Mouse (Mus musculus) left cerebral cortex, postnatal 25 days (tissue): ENCODE measurements around the gene Znrf1. TPM values are rescaled to one million over a fixed set of nuclear protein-coding genes. Genes with fewer than 3 reads are reported as not detected.
"Not testable (repeated sequence)": the region's sequence is repeated elsewhere in the genome, so short reads cannot be mapped to it uniquely, and the experiment has no call there.

ENCODE experiments used
- DNase-seq, 2 experiments: peaks; one replicate each; pipeline ENCODE4 v3.0.0; 2022; ENCODE audit warnings: low spot score in 2 of 2, mixed read lengths in 1 of 2
- intact Hi-C: fragments of 180-260 bp; cut with DNase I; formaldehyde crosslinking; loops from one replicate; pipeline ENCODE4 v1.15.1; 2025
- total RNA-seq, 2 experiments: library from RNA; stranded (reverse); gene quantifications; 2 replicates each; pipeline ENCODE4 v1.2.3; 2021

Gene Znrf1
- total RNA-seq, 2 experiments from 2014 or later = 166 TPM

- peak; percentile 47 to 76 for DNase-seq
- intact Hi-C loops = no loop called here
Measured at GRCm38 (mm10) chr8:111624081-111624852, 88.4 kb downstream of the Znrf1 start.

GRCm38 (mm10) chr8:111624853-111625221, 88.9 kb downstream of the Znrf1 start:
- intact Hi-C loops = no loop called here
- peak in 1 of 2 experiments; percentile 59 for DNase-seq

DNA sequence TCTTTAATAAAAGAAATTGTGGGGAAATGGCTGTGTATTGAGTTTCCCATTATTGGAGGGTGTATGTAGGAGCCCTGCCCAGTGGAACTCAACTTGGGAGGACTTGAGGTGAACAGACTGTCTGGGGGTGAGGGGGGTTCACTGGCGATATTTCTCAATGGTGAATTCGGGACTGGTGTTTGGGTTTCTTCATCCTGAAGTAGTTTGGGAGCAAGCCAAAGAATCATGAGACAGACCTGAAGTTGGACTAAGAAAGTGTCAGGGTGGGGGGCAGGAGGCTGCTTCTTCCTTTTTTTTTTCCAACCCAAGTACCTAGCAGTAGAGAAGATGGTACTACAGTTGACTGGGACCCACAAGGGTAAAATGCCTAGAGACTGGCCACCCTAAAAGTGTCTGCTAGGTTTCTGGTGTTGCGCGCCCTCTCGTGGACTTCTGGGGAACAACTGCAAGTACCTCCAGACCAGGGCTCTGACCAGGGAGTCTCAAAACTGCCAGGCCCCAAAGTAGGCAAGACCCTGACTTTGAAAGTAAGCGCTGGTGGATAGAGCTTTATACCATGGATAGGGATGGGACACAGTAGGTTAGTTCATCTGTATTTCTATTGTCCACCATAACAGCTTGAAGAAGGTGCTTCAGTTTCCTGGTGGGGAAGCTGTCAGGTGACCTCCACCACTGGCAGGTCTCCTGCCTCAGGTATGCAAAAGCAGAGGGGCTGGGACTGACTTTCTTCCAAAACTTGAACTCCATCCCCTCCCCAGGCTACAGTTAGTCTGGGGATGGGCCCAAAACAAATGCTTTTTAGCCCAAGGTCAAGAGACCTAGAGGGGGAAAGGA, 90.0 kb downstream of the Znrf1 start:
- peak; percentile 62 to 74 for DNase-seq
- intact Hi-C loops = loop anchor here (1.0 kb wide), 1 partner anchor 90 kb away; the partner anchor contains the start of gene Znrf1

DNA sequence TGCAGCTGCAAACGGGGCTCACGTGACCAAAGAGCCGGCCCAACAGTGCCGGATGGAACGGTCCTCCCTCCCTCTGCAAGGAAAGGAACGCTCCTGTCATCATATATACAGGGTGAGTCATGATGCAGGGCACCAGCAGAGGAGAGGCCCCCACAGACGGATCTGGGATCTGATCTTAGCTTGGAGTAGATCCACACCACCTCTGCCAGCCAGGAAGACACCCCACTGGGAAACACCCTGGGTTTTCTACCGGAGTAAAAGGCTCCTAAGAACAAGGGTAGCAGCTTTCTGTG, 90.6 kb downstream of the Znrf1 start:
- peak in 1 of 2 experiments; percentile 81 for DNase-seq

DNA sequence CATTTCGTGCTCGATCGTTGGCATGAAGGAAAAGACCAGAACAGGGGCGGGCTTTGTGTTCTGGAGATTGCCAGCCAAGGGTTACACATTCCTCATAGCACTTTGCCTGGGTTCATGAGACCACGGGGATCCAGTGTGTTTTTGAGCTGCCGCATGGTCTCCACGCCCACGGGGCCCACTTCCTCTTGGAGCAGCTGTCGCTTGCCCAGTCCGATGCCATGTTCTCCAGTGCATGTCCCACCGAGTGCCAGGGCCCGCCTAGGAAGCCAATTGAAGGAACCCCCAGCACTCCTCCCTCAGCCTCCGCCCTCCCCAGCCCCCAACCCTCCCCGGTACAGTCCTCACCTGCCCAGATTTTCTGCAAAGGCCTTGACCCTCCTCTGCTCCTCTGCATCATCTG, 91.0 kb downstream of the Znrf1 start:
- DNase-seq = no peak
- intact Hi-C loops = loop anchor here (1.0 kb wide), 1 partner anchor 91 kb away; the partner anchor contains the start of gene Znrf1

More for the DNA sequence above, 90.6 kb downstream of the Znrf1 start:
- intact Hi-C loops = loop anchor here (1.0 kb wide), 1 partner anchor 90 kb away; the partner anchor contains the start of gene Znrf1

DNA sequence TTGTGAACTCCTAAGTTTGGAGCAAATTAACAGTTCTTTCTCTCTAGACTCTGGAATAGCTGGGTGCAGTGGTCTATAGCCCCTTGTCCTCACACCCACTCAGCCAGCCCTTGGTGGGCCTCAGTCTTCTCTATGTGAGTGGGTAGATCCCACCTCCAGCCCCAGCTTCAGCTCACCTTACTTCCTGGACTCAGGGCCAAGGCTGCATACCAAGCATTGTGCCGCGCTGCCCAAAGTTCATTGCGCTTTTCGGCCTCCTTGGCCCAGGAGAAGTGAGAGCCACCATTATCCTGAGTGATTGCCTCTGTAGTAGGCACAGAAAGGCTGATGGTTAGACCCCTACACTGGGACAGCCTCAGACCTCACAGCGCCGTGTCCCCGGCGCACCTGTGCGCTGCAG, 92.0 kb downstream of the Znrf1 start:
- intact Hi-C loops = no loop called here
- no peak for DNase-seq

DNA sequence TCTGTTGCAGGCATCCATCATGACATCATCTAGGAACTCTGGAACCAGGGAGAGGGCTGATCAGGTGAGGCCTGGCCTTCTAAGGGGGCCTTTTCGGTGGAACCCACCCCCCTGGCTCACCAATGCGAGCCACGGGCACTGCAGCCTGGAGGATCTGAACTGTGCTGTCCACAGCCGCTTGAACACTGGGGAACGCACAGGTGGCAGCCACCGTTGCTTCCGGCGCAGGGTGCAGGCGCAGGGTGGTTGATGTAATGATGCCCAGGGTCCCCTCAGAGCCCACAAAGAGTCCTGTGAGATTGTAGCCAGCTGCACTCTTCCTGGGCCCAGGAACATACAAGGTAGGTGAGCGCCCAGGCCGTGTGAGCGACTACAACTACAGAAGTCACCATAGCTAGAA, 92.5 kb downstream of the Znrf1 start:
- intact Hi-C loops = no loop called here
- no peak for DNase-seq

DNA sequence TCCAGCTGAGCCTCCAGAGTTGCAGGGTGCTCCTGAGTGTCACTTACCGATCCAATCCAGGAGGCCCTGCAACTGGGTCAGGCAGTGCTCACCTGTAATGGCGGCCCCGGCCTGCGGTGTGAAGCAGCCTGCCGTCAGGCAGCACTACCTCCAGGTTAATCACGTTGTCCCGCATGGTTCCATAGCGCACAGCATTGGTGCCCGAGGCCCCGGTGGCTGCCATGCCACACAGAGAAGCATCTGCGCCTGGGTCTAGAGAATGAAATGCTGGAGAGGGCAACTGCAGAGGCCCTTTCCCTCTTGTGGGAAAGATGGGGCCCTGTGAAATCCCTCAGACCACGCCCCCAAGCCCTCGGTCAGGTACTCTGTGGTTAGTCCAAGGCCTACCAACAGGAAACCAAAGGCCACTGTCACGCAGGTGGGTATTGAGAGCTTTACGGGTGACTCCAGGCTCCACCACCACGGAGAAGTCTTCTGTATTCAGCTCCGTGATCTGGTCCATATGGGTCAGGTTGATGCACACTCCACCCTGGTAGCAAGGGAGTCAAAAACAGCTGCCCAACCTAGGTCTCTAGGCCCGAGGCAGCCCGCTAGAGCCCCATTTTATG, 93.1 kb downstream of the Znrf1 start:
- intact Hi-C loops = no loop called here
- DNase-seq = no peak

DNA sequence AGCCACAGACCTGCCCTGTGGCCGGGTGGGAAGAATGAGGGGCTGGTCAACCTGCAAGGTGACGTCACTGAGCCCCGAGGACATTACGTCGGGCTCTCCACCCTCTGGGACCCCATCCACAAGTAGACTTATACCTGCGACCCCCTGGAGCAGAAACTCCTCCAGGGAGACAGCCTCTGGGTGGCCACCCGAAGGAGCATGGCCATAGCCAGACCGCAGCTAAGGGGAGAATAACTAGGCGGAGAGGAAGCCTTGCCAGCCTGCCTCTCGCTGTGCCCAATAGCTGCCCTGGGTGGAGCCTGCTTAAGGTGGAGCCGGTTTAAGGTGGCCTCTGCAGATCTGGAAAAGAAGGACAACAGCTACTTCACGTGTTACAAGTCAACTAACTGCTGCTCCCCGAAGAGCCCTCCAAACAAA, 94.2 kb downstream of the Znrf1 start, which contains the start of gene Ldhd:
Ldhd (minus strand) TSS at position 270 of the 417 bp plus-strand sequence.
- intact Hi-C loops = no loop called here
- peak in 1 of 2 experiments; percentile 76 for DNase-seq

GRCm38 (mm10) chr8:111631589-111631988, 95.7 kb downstream of the Znrf1 start:
- DNase-seq = peak in 1 of 2 experiments; percentile 72
- intact Hi-C loops = no loop called here

DNA sequence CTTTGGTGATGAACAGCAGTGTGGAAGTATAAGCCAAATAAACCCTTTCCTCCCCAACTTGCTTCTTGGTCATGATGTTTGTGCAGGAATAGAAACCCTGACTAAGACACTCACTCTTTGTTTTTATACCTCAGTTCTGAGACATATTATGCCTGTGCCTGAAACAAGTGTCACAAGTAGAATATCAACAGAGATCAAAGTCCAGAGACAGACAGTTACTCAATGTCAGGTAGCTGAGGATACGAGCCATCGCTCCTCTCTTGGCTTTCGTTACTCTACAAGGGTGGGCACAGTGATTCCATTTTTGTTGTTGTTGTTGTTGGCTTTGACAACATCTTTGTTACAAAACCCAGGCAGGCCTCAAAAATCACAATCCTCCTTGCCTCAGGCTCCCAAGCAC, 97.1 kb downstream of the Znrf1 start:
- DNase-seq = no peak
- intact Hi-C loops = no loop called here

- no peak for DNase-seq
- intact Hi-C loops = no loop called here
Measured at GRCm38 (mm10) chr8:111638086-111638485, 102.2 kb downstream of the Znrf1 start.

DNA sequence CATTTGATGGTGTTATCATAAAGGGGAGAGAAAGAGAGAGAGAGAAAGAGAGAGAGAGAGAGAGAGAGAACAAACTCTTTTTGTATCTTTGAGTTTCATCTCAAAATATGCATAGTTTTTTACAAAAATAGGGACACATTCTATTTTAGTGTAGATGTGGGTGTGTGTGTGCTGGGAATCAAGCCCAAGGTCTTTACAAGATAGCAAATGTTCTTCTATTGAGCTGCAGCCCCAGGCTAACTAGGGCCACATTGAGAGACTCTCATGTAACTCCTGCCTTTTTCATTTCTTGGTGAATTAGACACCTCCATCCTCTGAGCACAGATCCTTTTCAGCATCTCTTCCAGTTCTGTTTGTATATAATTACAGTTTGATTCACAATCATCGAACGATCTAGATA, 105.2 kb downstream of the Znrf1 start:
- intact Hi-C loops = loop anchor here (5.0 kb wide), 1 partner anchor 104 kb away; the partner anchor contains the start of gene Znrf1
- peak in 1 of 2 experiments; percentile 66 for DNase-seq

- intact Hi-C loops = loop anchor here (5.0 kb wide), 1 partner anchor 105 kb away; the partner anchor contains the start of gene Znrf1
Measured at GRCm38 (mm10) chr8:111642496-111642895, 106.6 kb downstream of the Znrf1 start.

DNA sequence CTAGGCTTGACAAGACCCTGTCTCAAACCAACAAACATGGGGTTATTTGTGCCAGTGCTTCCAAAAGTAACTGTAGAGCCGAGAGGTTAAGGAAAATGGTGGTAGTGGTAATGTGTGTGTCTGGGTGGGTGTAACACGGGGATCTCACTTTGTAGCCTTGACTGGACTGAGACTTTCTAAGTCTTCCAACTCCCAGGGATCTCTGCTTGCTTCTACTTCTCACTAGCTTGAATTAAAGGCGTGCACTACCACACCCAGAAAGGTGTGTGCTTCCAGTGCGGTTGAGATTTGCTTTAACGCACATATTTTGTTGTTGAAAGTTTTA, 107.0 kb downstream of the Znrf1 start:
- intact Hi-C loops = loop anchor here (5.0 kb wide), 1 partner anchor 106 kb away; the partner anchor contains the start of gene Znrf1
- no peak for DNase-seq

More at GRCm38 (mm10) chr8:111642496-111642895, 106.6 kb downstream of the Znrf1 start:
- DNase-seq = no peak

- intact Hi-C loops = loop anchor here (5.0 kb wide), 1 partner anchor 106 kb away; the partner anchor contains the start of gene Znrf1
- DNase-seq = peak; percentile 93 to 97
Measured at GRCm38 (mm10) chr8:111643264-111644141, 107.6 kb downstream of the Znrf1 start, which contains the start of gene Zfp1. Zfp1 (plus strand) TSS chr8:111643401.

DNA sequence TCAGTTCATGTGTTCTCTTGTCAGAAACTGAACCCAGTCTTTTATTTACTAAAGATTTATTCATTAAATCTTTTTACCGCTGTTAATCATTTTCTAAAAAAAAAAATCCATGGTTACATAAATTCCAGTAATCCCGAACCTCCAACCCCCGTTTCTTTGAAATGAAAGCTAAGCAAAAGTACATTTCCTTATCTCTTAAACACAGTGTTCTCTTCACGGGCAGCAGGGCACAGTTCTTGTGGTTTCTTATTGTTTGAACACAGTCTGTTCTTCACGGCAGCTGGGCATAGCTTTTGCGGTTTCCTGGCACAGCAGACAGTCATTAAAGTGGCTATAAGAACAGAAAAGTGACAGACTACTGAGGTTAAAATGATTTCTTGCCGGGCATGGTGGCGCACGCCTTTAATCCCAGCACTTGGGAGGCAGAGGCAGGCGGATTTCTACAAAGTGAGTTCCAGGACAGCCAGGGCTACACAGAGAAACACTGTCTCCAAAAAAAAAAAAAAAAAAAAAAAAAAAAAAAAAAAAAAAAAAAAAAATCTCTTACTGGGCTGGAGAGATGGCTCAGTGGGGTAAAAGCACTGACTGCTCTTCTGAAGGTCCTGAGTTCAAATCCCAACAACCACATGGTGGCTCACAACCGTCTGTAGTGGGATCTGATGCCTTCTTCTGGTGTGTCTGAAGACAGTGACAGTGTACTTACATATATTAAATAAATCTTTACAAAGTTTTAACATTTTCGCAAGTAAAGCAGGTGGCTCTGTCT, 108.6 kb downstream of the Znrf1 start:
- intact Hi-C loops = loop anchor here (5.0 kb wide), 1 partner anchor 107 kb away; the partner anchor contains the start of gene Znrf1
- DNase-seq = not testable (repeated sequence)

DNA sequence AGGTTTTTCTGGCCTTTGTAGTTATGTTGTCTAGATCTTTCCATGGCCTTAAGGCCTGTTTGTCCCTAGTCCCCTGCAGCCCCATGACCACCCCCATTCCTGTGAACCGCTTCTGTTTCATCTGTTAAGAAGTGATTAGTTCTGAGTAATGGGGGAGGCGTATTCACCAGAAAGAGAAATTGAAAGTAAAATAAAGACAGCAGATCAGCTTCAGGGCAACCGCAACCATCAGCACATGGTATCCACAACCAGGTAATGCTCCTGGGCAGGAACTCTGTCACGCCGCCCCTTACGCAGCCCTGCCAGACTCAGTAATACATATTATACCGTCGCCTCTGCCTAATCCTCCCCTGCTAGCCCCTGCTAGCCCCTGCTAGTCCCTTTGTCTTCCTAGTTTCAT, 109.8 kb downstream of the Znrf1 start:
- intact Hi-C loops = no loop called here
- DNase-seq = no peak
